Mouse (Mus musculus): ENCODE results near the gene Nlrc4. TPM values are rescaled to one million over a fixed set of nuclear protein-coding genes. Genes with fewer than 3 reads are reported as not detected.
"Not testable (repeated sequence)": the region's sequence is repeated elsewhere in the genome, so short reads cannot be mapped to it uniquely, and the experiment has no call there.

Nlrc4 gene
- polyA plus RNA-seq, 1 experiment from 2014 or later, result 0.20 TPM

GRCm38 (mm10) chr17:74480361-74481069 is 21.6 kb upstream of the Nlrc4 start:
- DNase-seq (ENCODE audit: low spot score) (no peak), ATAC-seq (ENCODE audit: insufficient number of reproducible peaks, low FRiP score, low TSS enrichment, low read depth) (no peak)
- no peak overlapping the region for H3K27ac ChIP-seq (replicated peaks; ENCODE audit: low read depth, low read length)
- H3K9ac ChIP-seq (ENCODE audit: low read length), result no peak overlapping the region
- no peaks in the 10 kb centered on the region for H3K9me3 ChIP-seq (ENCODE audit: control insufficient read depth, low read length)
- H3K36me3 ChIP-seq (ENCODE audit: control insufficient read depth, insufficient read depth, low read length), result no peaks in the 10 kb centered on the region
- WGBS, result 87% methylated on average over 14 of the region's 14 CpGs
- no peaks in the 10 kb centered on the region for H3K27me3 ChIP-seq (ENCODE audit: control insufficient read depth, insufficient read depth, low read length)
- H3K4me3 ChIP-seq (ENCODE audit: low read depth, low read length), result no peak overlapping the region
- no peaks in the 10 kb centered on the region for H3K4me1 ChIP-seq (ENCODE audit: control insufficient read depth, insufficient read depth, low read length)
- H3K4me2 ChIP-seq (ENCODE audit: low read depth, severe bottlenecking), result no peak overlapping the region

DNA sequence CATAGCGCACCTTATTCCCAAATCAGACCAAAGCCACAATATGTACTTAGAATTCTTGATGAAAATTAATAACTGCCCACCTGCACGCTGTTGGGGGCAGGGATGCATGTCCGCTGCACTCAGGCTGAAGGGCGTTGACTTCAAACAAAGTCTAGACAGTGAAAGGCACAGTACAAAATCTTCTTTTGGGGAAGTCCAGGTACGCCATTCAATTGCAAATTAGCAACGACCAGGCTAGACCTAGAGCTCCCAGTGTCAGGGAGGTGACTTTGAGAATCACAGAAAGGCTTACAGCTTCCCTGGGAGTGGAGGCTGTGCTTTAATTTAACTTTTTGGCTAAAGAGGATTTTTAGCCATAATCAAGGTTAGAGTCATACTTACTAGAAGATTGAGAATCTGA is 11.2 kb upstream of the Nlrc4 start:
- not testable (repeated sequence) for H3K27me3 ChIP-seq (ENCODE audit: control insufficient read depth, insufficient read depth, low read length); ATAC-seq (ENCODE audit: insufficient number of reproducible peaks, low FRiP score, low TSS enrichment, low read depth); H3K9me3 ChIP-seq (ENCODE audit: control insufficient read depth, low read length); H3K4me1 ChIP-seq (ENCODE audit: control insufficient read depth, insufficient read depth, low read length); H3K36me3 ChIP-seq (ENCODE audit: control insufficient read depth, insufficient read depth, low read length); DNase-seq (ENCODE audit: low spot score); H3K27ac ChIP-seq (replicated peaks; ENCODE audit: low read depth, low read length); H3K4me3 ChIP-seq (ENCODE audit: low read depth, low read length); H3K9ac ChIP-seq (ENCODE audit: low read length); H3K4me2 ChIP-seq (ENCODE audit: low read depth, severe bottlenecking)
- WGBS, result 87% methylated on average over 6 of the region's 6 CpGs

GRCm38 (mm10) chr17:74467981-74468380 is 9.0 kb upstream of the Nlrc4 start:
- H3K4me3 ChIP-seq (ENCODE audit: low read depth, low read length); ATAC-seq (ENCODE audit: insufficient number of reproducible peaks, low FRiP score, low TSS enrichment, low read depth); H3K9me3 ChIP-seq (ENCODE audit: control insufficient read depth, low read length); H3K36me3 ChIP-seq (ENCODE audit: control insufficient read depth, insufficient read depth, low read length); H3K27ac ChIP-seq (replicated peaks; ENCODE audit: low read depth, low read length); H3K9ac ChIP-seq (ENCODE audit: low read length); DNase-seq (ENCODE audit: low spot score); H3K4me2 ChIP-seq (ENCODE audit: low read depth, severe bottlenecking); H3K4me1 ChIP-seq (ENCODE audit: control insufficient read depth, insufficient read depth, low read length); H3K27me3 ChIP-seq (ENCODE audit: control insufficient read depth, insufficient read depth, low read length): not testable (repeated sequence)
- 86% methylated on average over 2 of the region's 2 CpGs for whole genome bisulfite sequencing

- no peaks in the 10 kb centered on the region for H3K36me3 ChIP-seq (ENCODE audit: control insufficient read depth, insufficient read depth, low read length)
- no peaks in the 10 kb centered on the region for H3K4me1 ChIP-seq (ENCODE audit: control insufficient read depth, insufficient read depth, low read length)
- H3K27ac ChIP-seq (replicated peaks; ENCODE audit: low read depth, low read length), result no peak overlapping the region
- no peak overlapping the region for H3K9ac ChIP-seq (ENCODE audit: low read length)
- no peak overlapping the region for H3K4me2 ChIP-seq (ENCODE audit: low read depth, severe bottlenecking)
- no peak for DNase-seq (ENCODE audit: low spot score)
- no peaks in the 10 kb centered on the region for H3K9me3 ChIP-seq (ENCODE audit: control insufficient read depth, low read length)
- no peak for ATAC-seq (ENCODE audit: insufficient number of reproducible peaks, low FRiP score, low TSS enrichment, low read depth)
- H3K27me3 ChIP-seq (ENCODE audit: control insufficient read depth, insufficient read depth, low read length), result no peaks in the 10 kb centered on the region
- no peak overlapping the region for H3K4me3 ChIP-seq (ENCODE audit: low read depth, low read length)
Measured at GRCm38 (mm10) chr17:74463510-74463909, 4.6 kb upstream of the Nlrc4 start.

DNA sequence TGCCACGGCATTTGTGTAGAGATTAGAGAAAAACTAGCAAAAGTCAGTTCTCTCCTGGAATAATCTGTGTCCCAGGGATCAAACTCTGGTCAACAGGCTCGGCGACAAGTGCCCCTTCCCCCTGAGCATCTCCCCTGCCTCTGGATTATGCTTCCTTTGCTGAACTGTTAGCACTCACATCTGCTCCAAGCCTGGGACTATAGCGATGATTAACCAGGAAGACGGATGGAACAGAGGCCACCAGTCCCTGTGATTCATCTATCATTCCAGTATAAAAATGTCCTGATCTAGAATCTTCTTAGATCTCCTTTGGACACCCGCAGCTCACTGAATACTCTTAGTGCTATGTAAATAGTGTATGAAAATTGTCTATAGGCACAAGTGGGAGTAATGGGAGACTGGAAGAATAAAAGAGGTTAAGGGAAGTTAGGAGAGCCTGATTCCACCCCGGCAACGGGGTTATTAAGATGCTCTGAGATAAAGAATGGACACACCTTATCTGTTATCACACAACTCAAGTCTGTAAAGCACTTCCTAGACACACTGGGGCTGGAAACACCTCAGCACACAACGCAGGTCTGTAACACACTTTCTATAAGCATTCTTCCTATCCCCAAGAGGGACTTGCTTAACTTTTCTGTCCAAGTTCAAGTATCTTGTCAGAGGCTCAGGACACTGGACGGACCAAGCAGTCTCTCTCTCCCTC is 817 bp downstream of the Nlrc4 start:
- H3K4me2 ChIP-seq (ENCODE audit: low read depth, severe bottlenecking), result no peak overlapping the region
- H3K9me3 ChIP-seq (ENCODE audit: control insufficient read depth, low read length), result no peaks in the 10 kb centered on the region
- no peaks in the 10 kb centered on the region for H3K27me3 ChIP-seq (ENCODE audit: control insufficient read depth, insufficient read depth, low read length)
- H3K36me3 ChIP-seq (ENCODE audit: control insufficient read depth, insufficient read depth, low read length), result no peaks in the 10 kb centered on the region
- no peak overlapping the region for H3K27ac ChIP-seq (replicated peaks; ENCODE audit: low read depth, low read length)
- ATAC-seq (ENCODE audit: insufficient number of reproducible peaks, low FRiP score, low TSS enrichment, low read depth), result no peak
- DNase-seq (ENCODE audit: low spot score), result no peak
- WGBS, result 81% methylated on average over 10 of the region's 10 CpGs
- no peaks in the 10 kb centered on the region for H3K4me1 ChIP-seq (ENCODE audit: control insufficient read depth, insufficient read depth, low read length)
- no peak overlapping the region for H3K4me3 ChIP-seq (ENCODE audit: low read depth, low read length)
- no peak overlapping the region for H3K9ac ChIP-seq (ENCODE audit: low read length)

- Histone ChIP-seq H3K36me3 (ENCODE audit: control insufficient read depth, insufficient read depth, low read length) (no peaks in the 10 kb centered on the region), H3K4me2 (ENCODE audit: low read depth, severe bottlenecking) (no peak overlapping the region), H3K27me3 (ENCODE audit: control insufficient read depth, insufficient read depth, low read length) (no peaks in the 10 kb centered on the region), H3K4me3 (ENCODE audit: low read depth, low read length) (no peak overlapping the region), H3K9me3 (ENCODE audit: control insufficient read depth, low read length) (no peaks in the 10 kb centered on the region), H3K27ac (replicated peaks; ENCODE audit: low read depth, low read length) (no peak overlapping the region), H3K9ac (ENCODE audit: low read length) (no peak overlapping the region), H3K4me1 (ENCODE audit: control insufficient read depth, insufficient read depth, low read length) (no peaks in the 10 kb centered on the region)
- DNase-seq (ENCODE audit: low spot score), result no peak
- 93% methylated on average over 5 of the region's 5 CpGs for WGBS
- no peak for ATAC-seq (ENCODE audit: insufficient number of reproducible peaks, low FRiP score, low TSS enrichment, low read depth)
Measured at GRCm38 (mm10) chr17:74456825-74457224, 2.1 kb downstream of the Nlrc4 start.

- no peaks in the 10 kb centered on the region for H3K36me3 ChIP-seq (ENCODE audit: control insufficient read depth, insufficient read depth, low read length)
- H3K27me3 ChIP-seq (ENCODE audit: control insufficient read depth, insufficient read depth, low read length), result no peaks in the 10 kb centered on the region
- H3K4me3 ChIP-seq (ENCODE audit: low read depth, low read length), result no peak overlapping the region
- H3K4me2 ChIP-seq (ENCODE audit: low read depth, severe bottlenecking), result no peak overlapping the region
- 90% methylated on average over 4 of the region's 4 CpGs for WGBS
- no peak overlapping the region for H3K27ac ChIP-seq (replicated peaks; ENCODE audit: low read depth, low read length)
- DNase-seq (ENCODE audit: low spot score) (no peak), ATAC-seq (ENCODE audit: insufficient number of reproducible peaks, low FRiP score, low TSS enrichment, low read depth) (no peak)
- no peak overlapping the region for H3K9ac ChIP-seq (ENCODE audit: low read length)
- H3K4me1 ChIP-seq (ENCODE audit: control insufficient read depth, insufficient read depth, low read length), result no peaks in the 10 kb centered on the region
- no peaks in the 10 kb centered on the region for H3K9me3 ChIP-seq (ENCODE audit: control insufficient read depth, low read length)
Measured at GRCm38 (mm10) chr17:74455426-74455825, 3.5 kb downstream of the Nlrc4 start.

DNA sequence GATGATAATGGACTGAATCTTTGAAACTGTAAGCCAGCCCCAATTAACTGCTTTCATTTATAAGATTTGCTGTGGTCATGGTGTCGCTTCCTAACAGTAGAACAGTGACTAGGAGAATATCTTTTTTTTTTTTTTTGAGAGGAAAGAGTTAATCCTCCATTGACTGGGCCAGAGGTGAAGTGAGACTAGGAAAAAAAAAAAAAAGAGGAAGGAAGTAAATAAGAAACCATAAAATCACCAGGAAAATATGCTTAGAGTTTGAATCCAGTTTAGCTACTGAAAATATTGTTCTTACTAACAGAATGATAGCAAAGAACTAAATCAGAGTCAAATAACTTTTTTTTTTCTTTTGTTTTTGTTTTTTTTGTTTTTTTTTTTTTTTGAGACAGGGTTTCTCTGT is 4.3 kb downstream of the Nlrc4 start:
- H3K4me2 ChIP-seq (ENCODE audit: low read depth, severe bottlenecking), result no peak overlapping the region
- ATAC-seq (ENCODE audit: insufficient number of reproducible peaks, low FRiP score, low TSS enrichment, low read depth) (no peak), DNase-seq (ENCODE audit: low spot score) (no peak)
- no peaks in the 10 kb centered on the region for H3K9me3 ChIP-seq (ENCODE audit: control insufficient read depth, low read length)
- no peaks in the 10 kb centered on the region for H3K36me3 ChIP-seq (ENCODE audit: control insufficient read depth, insufficient read depth, low read length)
- H3K27me3 ChIP-seq (ENCODE audit: control insufficient read depth, insufficient read depth, low read length), result no peaks in the 10 kb centered on the region
- H3K9ac ChIP-seq (ENCODE audit: low read length), result no peak overlapping the region
- H3K4me1 ChIP-seq (ENCODE audit: control insufficient read depth, insufficient read depth, low read length), result no peaks in the 10 kb centered on the region
- H3K27ac ChIP-seq (replicated peaks; ENCODE audit: low read depth, low read length), result no peak overlapping the region
- WGBS, result 92% methylated on average over 1 of the region's 1 CpGs
- no peak overlapping the region for H3K4me3 ChIP-seq (ENCODE audit: low read depth, low read length)

Measured in limb, embryonic 11.5 days (tissue).